Mouse (Mus musculus) kidney, embryonic 14.5 days (tissue): ENCODE results near the gene Dpep3. TPM values are rescaled to one million over a fixed set of nuclear protein-coding genes. Genes with fewer than 3 reads are reported as not detected.

Experiments
- ATAC-seq: fragments of 200-750 bp; cut with Nextera tagmentation; 2 replicates; pipeline ENCODE4 v1.8.0; 2017; ENCODE audit warnings: moderate number of reproducible peaks, mild to moderate bottlenecking, moderate TSS enrichment, moderate library complexity; ENCODE audit not compliant: low FRiP score, low TSS enrichment
- H3K27ac ChIP-seq: fragments of 300-500 bp; sonication (generic); 2 replicates; pipeline ENCODE4 v1.5.1; 2014; ENCODE audit warnings: low read depth, mild to moderate bottlenecking, low read length, moderate library complexity, mixed read lengths
- H3K27me3 ChIP-seq: fragments of 300-500 bp; sonication (generic); 2 replicates; pipeline ENCODE4 v1.6.1; 2014; ENCODE audit warnings: mild to moderate bottlenecking, low read length; ENCODE audit not compliant: control insufficient read depth, insufficient read depth
- H3K36me3 ChIP-seq: fragments of 300-500 bp; sonication (generic); 2 replicates; pipeline ENCODE4 v1.6.1; 2014; ENCODE audit warnings: low read length, mixed read lengths; ENCODE audit not compliant: control insufficient read depth, insufficient read depth
- H3K4me1 ChIP-seq: fragments of 300-500 bp; sonication (generic); 2 replicates; pipeline ENCODE4 v1.6.1; 2014; ENCODE audit warnings: low read length, mixed read lengths; ENCODE audit not compliant: control insufficient read depth, insufficient read depth
- H3K4me2 ChIP-seq: fragments of 300-500 bp; sonication (generic); replicated peaks from 2 replicates; pipeline ENCODE4 v1.6.1; 2014; ENCODE audit warnings: low read depth, mild to moderate bottlenecking, low read length
- H3K4me3 ChIP-seq: fragments of 300-500 bp; sonication (generic); 2 replicates; pipeline ENCODE4 v1.5.1; 2014; ENCODE audit warnings: mild to moderate bottlenecking, low read length
- H3K9ac ChIP-seq: fragments of 300-500 bp; sonication (generic); 2 replicates; pipeline ENCODE4 v1.6.1; 2014; ENCODE audit warnings: low read depth, mild to moderate bottlenecking, low read length, moderate library complexity
- H3K9me3 ChIP-seq: fragments of 300-500 bp; sonication (generic); 2 replicates; pipeline ENCODE4 v1.6.1; 2016; ENCODE audit warnings: low read length; ENCODE audit not compliant: control insufficient read depth
- WGBS: fragments of 180-500 bp; shearing (Covaris S2); extraction: QIAGEN DNeasy Blood & Tissue Kit; methylation state at CpG from one replicate; pipeline ENCODE4 v1.1.7; 2014; 5-methylcytosine and 5-hydroxymethylcytosine counted together
- polyA plus RNA-seq: library from polyadenylated mRNA; unstranded; fragments of >200 nt; fragmentation: Nextera tagmentation; extraction: Ambion mirVana; gene quantifications from 2 replicates; pipeline ENCODE4 v1.2.1, GENCODE M21; 2014

Dpep3 gene
- polyA plus RNA-seq, 1 experiment from 2014 or later: not detected

- Histone ChIP-seq H3K9me3 (no peaks in the 10 kb centered on the region), H3K9ac (peak within 1 kb of the TSS; percentile 86), H3K27ac (peak within 1 kb of the TSS; percentile 78; the same call in 1 of the 2 replicates), H3K36me3 (no peaks in the 10 kb centered on the region), H3K4me1 (peaks cover 10% of the 10 kb centered on the region), H3K4me3 (peak within 1 kb of the TSS; percentile 83), H3K4me2 (peak within 1 kb of the TSS; percentile 78), H3K27me3 (no peaks in the 10 kb centered on the region)
- under 1% methylated on average over 47 of the region's 47 CpGs for WGBS
- peak; percentile 93 for ATAC-seq
These were observed 13.3 kb downstream of the Dpep3 start, which contains the start of gene Slc12a4 for GRCm38 (mm10) chr8:105965905-105966341. Gene Slc12a4 (minus strand): TSS chr8:105966097.

DNA sequence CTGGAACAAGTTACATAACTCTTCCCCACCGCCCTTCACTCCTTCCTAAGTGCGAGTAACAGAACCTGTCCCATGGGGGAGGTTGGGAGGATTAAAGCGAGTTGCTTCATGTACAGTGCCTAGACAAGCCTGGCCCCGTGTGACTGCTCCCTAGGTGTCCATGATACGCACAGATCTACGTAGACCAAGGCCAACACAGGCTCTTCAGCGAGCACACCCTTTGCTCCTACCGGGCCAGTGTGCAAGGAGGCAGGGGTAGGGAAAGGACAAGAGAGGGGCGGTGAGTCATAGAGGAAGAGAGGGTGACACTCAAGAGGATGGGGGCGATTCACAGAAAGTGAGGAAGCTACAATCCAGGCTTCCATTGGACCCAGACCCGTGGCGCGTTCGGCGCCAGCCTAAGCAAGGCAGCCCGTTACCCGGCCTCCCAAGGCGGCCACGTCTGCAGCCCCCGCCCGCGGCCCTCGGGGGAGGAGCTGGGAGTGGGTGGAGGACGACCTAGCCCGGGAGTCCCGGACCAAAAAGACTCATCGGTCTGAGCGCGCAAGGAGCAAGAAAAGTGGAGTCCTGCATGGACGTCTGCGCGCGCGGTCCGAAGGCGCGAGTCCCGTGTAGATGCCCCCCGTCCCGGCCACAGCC lies 13.8 kb downstream of the Dpep3 start:
- Histone ChIP-seq H3K27ac (peak overlapping the region; percentile 78; the same call in 1 of the 2 replicates), H3K9ac (peak overlapping the region; percentile 86), H3K4me3 (peak overlapping the region; percentile 83), H3K4me1 (peaks cover 10% of the 10 kb centered on the region), H3K36me3 (no peaks in the 10 kb centered on the region; the same call in 1 of the 2 replicates), H3K27me3 (no peaks in the 10 kb centered on the region), H3K9me3 (no peaks in the 10 kb centered on the region), H3K4me2 (peak overlapping the region; percentile 78)
- WGBS: 2% methylated on average over 33 of the region's 40 CpGs
- peak; percentile 72 for ATAC-seq

- ATAC-seq: no peak
- WGBS: 57% methylated on average over 12 of the region's 12 CpGs
- no peak overlapping the region for H3K27ac ChIP-seq
- peak overlapping the region; percentile 78 for H3K4me2 ChIP-seq
- no peaks in the 10 kb centered on the region for H3K9me3 ChIP-seq
- peaks cover 10% of the 10 kb centered on the region for H3K4me1 ChIP-seq
- peak overlapping the region; percentile 86 for H3K9ac ChIP-seq
- peak overlapping the region; percentile 83 for H3K4me3 ChIP-seq
- no peaks in the 10 kb centered on the region; the same call in 1 of the 2 replicates for H3K36me3 ChIP-seq
- H3K27me3 ChIP-seq: no peaks in the 10 kb centered on the region
These were observed 14.5 kb downstream of the Dpep3 start for GRCm38 (mm10) chr8:105964506-105965265.

DNA sequence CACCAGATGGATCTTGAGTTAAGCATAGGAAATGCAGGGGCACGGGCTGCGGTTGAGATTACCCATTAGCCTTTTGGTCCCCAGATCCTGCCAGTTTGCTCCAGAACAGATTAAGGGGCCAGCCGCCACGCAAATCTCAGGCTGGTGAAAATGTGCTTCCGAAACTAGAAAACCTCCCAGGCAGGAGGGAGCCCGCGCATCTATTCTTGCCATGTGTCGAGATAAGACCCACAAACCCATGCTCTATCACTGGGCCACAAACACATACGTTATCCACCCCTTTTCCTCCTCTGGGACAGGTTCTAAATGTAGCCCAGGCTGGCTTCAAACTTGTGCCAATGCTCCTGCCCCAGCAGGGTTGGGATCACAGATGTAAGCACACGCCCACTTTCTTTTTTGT lies 17.7 kb downstream of the Dpep3 start:
- Histone ChIP-seq H3K4me1 (peaks cover 10% of the 10 kb centered on the region), H3K4me2 (no peak overlapping the region), H3K27ac (no peak overlapping the region), H3K9me3 (no peaks in the 10 kb centered on the region), H3K36me3 (peaks cover 13% of the 10 kb centered on the region; the same call in 1 of the 2 replicates), H3K27me3 (no peaks in the 10 kb centered on the region), H3K4me3 (no peak overlapping the region), H3K9ac (no peak overlapping the region)
- 88% methylated on average over 10 of the region's 10 CpGs for WGBS
- no peak for ATAC-seq

DNA sequence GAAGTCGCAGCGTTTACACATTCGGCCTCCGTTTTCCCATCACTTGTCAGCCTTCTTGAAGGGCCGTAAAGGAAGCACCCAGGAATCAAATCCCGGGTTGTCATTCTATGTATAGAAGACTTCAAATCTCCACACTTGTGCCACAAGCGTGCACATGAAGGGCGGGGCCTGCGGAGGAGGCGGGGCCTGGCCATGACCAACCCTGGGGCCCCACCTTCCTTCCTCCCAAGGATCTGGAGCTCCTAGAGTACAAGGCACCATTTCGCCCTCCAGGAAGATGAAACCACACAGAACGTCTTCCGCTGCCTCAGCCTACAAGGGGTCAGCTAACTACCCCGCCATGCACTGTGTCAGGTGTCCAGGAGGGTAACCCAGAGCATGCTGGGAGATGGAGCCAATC lies 18.1 kb downstream of the Dpep3 start:
- H3K4me3 ChIP-seq: no peak overlapping the region
- ATAC-seq: no peak
- H3K9ac ChIP-seq: no peak overlapping the region
- no peak overlapping the region for H3K4me2 ChIP-seq
- no peaks in the 10 kb centered on the region for H3K27me3 ChIP-seq
- H3K36me3 ChIP-seq: peaks cover 17% of the 10 kb centered on the region; the same call in 1 of the 2 replicates
- H3K27ac ChIP-seq: no peak overlapping the region
- H3K4me1 ChIP-seq: peaks cover 10% of the 10 kb centered on the region
- WGBS: 83% methylated on average over 14 of the region's 14 CpGs
- H3K9me3 ChIP-seq: no peaks in the 10 kb centered on the region

DNA sequence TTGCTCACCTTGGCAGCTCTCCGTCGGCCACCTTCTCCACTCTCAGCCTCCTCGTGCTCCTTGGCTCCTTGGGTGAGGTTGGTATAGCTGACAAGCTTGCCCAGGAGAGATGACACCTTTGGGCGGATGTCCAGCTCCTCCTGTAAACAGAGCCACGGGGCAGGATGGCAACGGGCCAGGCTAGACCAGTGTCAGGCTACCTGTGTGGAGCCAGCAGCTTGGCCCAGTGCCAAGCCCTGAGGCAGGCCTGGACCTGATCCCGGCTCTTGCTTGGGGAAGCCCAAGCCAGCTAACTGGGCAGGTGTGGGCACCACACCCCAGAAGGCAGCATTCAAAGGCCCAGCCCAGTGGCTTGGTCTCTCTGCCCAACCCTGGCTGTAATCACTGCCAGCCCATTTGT lies 19.9 kb downstream of the Dpep3 start:
- H3K4me2 ChIP-seq: no peak overlapping the region
- H3K9me3 ChIP-seq: no peaks in the 10 kb centered on the region
- no peak overlapping the region for H3K4me3 ChIP-seq
- H3K36me3 ChIP-seq: peaks cover 24% of the 10 kb centered on the region; the same call in 1 of the 2 replicates
- no peak for ATAC-seq
- 84% methylated on average over 7 of the region's 7 CpGs for WGBS
- peaks cover under 1% of the 10 kb centered on the region; the same call in 1 of the 2 replicates for H3K4me1 ChIP-seq
- no peaks in the 10 kb centered on the region for H3K27me3 ChIP-seq
- H3K9ac ChIP-seq: no peak overlapping the region
- H3K27ac ChIP-seq: no peak overlapping the region

GRCm38 (mm10) chr8:105957813-105958212 lies 21.4 kb downstream of the Dpep3 start:
- H3K4me3 ChIP-seq: no peak overlapping the region
- H3K36me3 ChIP-seq: peaks cover 37% of the 10 kb centered on the region; the same call in 1 of the 2 replicates
- WGBS: 58% methylated on average over 3 of the region's 4 CpGs
- H3K27ac ChIP-seq: no peak overlapping the region
- H3K27me3 ChIP-seq: no peaks in the 10 kb centered on the region
- ATAC-seq: no peak
- H3K4me1 ChIP-seq: no peaks in the 10 kb centered on the region
- H3K4me2 ChIP-seq: no peak overlapping the region
- no peak overlapping the region for H3K9ac ChIP-seq
- H3K9me3 ChIP-seq: no peaks in the 10 kb centered on the region

DNA sequence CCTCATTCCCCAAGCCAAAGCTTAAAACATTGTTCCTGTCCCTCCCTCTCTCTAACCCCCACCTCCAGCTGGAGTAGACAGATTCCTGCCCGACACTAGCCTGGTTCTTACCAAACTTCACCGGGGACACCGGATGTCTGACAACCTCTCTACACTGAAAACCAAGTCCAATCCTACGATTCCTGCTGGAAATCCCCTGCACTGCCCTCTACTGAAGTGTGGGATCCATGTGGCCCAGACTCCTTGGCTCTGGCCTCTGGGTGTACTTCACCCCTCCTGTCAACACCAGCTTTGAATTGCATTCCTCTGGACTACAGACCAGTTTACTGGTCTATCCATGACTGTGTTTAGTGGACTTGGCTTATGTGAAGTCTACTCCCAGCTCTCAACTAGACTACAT lies 22.7 kb downstream of the Dpep3 start:
- no peaks in the 10 kb centered on the region for H3K9me3 ChIP-seq
- H3K4me3 ChIP-seq: no peak overlapping the region
- WGBS: 94% methylated on average over 4 of the region's 4 CpGs
- H3K27me3 ChIP-seq: no peaks in the 10 kb centered on the region
- no peak overlapping the region for H3K9ac ChIP-seq
- ATAC-seq: no peak
- H3K4me2 ChIP-seq: no peak overlapping the region
- H3K4me1 ChIP-seq: no peaks in the 10 kb centered on the region
- H3K36me3 ChIP-seq: peaks cover 40% of the 10 kb centered on the region; the same call in 1 of the 2 replicates
- no peak overlapping the region for H3K27ac ChIP-seq
